Mouse (Mus musculus): ENCODE data around the gene Cbr3.

DNA sequence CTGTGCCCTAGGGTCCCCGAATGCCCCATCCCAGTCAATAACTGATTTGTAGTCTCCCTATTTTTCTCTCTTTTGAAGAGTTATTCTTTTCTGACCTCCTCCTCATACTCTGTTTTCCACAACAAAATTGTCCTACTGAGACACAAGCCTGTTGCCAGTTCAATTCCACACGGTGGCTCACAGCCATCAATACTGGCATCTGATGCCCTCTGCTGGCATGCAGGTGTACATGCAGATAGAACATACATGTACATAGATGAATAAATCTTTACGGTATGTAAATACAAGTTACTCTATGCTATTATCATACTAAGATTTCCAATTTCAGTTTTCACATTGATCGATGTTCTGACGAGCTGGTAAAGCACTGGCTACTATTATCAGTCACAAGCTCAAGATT lies 12.0 kb upstream of the Cbr3 start:
- TF ChIP-seq POLR2A (IDR thresholded peaks at IDR 0.05; ENCODE audit: borderline replicate concordance, extremely low read depth, low read depth, low read length), result no peak
- peak; percentile 41 for TF ChIP-seq CTCF (IDR thresholded peaks at IDR 0.05; ENCODE audit: insufficient read depth, low read length)
